Mouse (Mus musculus) liver, postnatal 0 days (tissue): Measurements from ENCODE around the gene Sdhb. TPM values are rescaled to one million over a fixed set of nuclear protein-coding genes. Genes with fewer than 3 reads are reported as not detected.
A peak's percentile ranks its signal among the peaks of the same experiment; 100 is the strongest.

ENCODE experiments used
- ATAC-seq: fragments of 200-750 bp; cut with Nextera tagmentation; 2 replicates; pipeline ENCODE4 v1.8.0; 2017; ENCODE audit warnings: mild to moderate bottlenecking, moderate library complexity
- DNase-seq: peaks from one replicate; pipeline ENCODE4 v3.0.0-alpha.2; 2016
- H3K27ac ChIP-seq: fragments of 300-500 bp; sonication (generic); 2 replicates; pipeline ENCODE4 v1.5.1; 2014; ENCODE audit warnings: antibody characterized with exemption, moderate library complexity, mild to moderate bottlenecking, low read depth
- H3K27me3 ChIP-seq: fragments of 300-500 bp; sonication (generic); 2 replicates; pipeline ENCODE4 v1.6.1; 2014; ENCODE audit warnings: low read length, control low read depth, mixed read lengths; ENCODE audit not compliant: insufficient read depth
- H3K36me3 ChIP-seq: fragments of 300-500 bp; sonication (generic); replicated peaks from 2 replicates; pipeline ENCODE4 v1.6.1; 2014; ENCODE audit warnings: mild to moderate bottlenecking, control low read depth, low read length, moderate library complexity, mixed read lengths; ENCODE audit not compliant: insufficient read depth
- H3K4me1 ChIP-seq: fragments of 300-500 bp; sonication (generic); 2 replicates; pipeline ENCODE4 v1.6.1; 2014; ENCODE audit warnings: antibody characterized with exemption, mild to moderate bottlenecking, control low read depth; ENCODE audit not compliant: insufficient read depth
- H3K4me2 ChIP-seq: fragments of 300-500 bp; sonication (generic); 2 replicates; pipeline ENCODE4 v1.6.1; 2014; ENCODE audit warnings: low read depth, mild to moderate bottlenecking, low read length, moderate library complexity, mixed read lengths
- H3K4me3 ChIP-seq: fragments of 300-500 bp; sonication (generic); 2 replicates; pipeline ENCODE4 v1.5.1; 2014; ENCODE audit warnings: low read depth, low read length
- H3K9ac ChIP-seq: fragments of 300-500 bp; sonication (generic); replicated peaks from 2 replicates; pipeline ENCODE4 v1.6.1; 2014; ENCODE audit warnings: mild to moderate bottlenecking, moderate library complexity
- H3K9me3 ChIP-seq: fragments of 300-500 bp; sonication (generic); 2 replicates; pipeline ENCODE4 v1.6.1; 2016; ENCODE audit warnings: mild to moderate bottlenecking, control low read depth, low read length, mixed read lengths
- CTCF ChIP-seq: sonication (generic); IDR thresholded peaks from 2 replicates; pipeline ENCODE4 v1.5.1; 2016; ENCODE audit warnings: antibody characterized with exemption, low read depth
- EP300 ChIP-seq: IDR thresholded peaks from 2 replicates; pipeline ENCODE4 v1.6.1; 2016; ENCODE audit warnings: antibody characterized with exemption, low read depth, mild to moderate bottlenecking
- WGBS: fragments of 180-500 bp; shearing (Covaris S2); extraction: QIAGEN DNeasy Blood & Tissue Kit; methylation state at CpG from one replicate; pipeline ENCODE4 v1.1.7; 2014; ENCODE audit not compliant: insufficient replicate concordance; 5-methylcytosine and 5-hydroxymethylcytosine counted together
- polyA plus RNA-seq: library from polyadenylated mRNA; unstranded; fragments of >200 nt; fragmentation: Nextera tagmentation; extraction: Ambion mirVana; gene quantifications from 2 replicates; pipeline ENCODE4 v1.2.1, GENCODE M21; 2015

The Sdhb gene
- polyA plus RNA-seq, 1 experiment from 2014 or later: 312 TPM

DNA sequence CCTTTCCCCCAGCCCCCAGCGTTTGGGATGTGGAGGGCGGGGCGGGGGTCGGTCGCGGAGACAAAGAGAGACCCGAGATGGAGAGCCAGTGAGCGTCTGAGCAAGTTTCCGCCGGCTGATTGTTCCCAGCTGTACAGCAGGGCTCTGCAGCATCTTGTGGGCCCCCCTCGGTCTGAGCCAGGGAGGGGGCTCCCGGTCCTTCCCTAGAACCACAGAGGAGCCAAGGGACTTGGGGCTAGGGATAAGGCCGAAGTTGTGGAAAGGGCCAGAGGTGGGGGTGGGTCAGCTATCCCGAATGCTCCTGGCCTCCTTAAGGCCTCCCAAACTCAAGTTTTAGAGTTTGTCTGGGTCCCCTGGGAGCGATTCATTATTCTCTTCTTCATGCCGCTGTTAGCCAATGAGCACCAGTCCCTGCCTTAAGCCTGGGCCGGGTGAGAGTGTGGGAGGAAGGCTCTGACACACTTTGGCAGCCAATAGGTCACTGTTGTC lies 50.0 kb downstream of the Sdhb start:
- Histone ChIP-seq H3K9ac (peak overlapping the region; percentile 61; the same call in 1 of the 2 replicates), H3K27ac (no peak overlapping the region), H3K4me2 (peak overlapping the region; percentile 58), H3K9me3 (no peaks in the 10 kb centered on the region), H3K36me3 (peaks cover 9% of the 10 kb centered on the region; the same call in 1 of the 2 replicates), H3K4me1 (peaks cover 7% of the 10 kb centered on the region; the same call in 1 of the 2 replicates), H3K27me3 (peaks cover 20% of the 10 kb centered on the region), H3K4me3 (peak overlapping the region; percentile 40)
- TF ChIP-seq EP300 (no peak), CTCF (no peak)
- no peak for DNase-seq
- WGBS: 10% methylated on average over 17 of the region's 17 CpGs
- no peak for ATAC-seq

- peaks cover 20% of the 10 kb centered on the region for H3K27me3 ChIP-seq
- no peak overlapping the region for H3K27ac ChIP-seq
- peak overlapping the region; percentile 38 for H3K4me2 ChIP-seq
- H3K9ac ChIP-seq: no peak overlapping the region
- H3K9me3 ChIP-seq: no peaks in the 10 kb centered on the region
- H3K4me3 ChIP-seq: no peak overlapping the region
- DNase-seq (no peak), ATAC-seq (no peak)
- H3K36me3 ChIP-seq: peaks cover 4% of the 10 kb centered on the region; the same call in 1 of the 2 replicates
- H3K4me1 ChIP-seq: peaks cover 7% of the 10 kb centered on the region; the same call in 1 of the 2 replicates
- WGBS: 63% methylated on average over 14 of the region's 14 CpGs
- TF ChIP-seq CTCF: no peak
- no peak for TF ChIP-seq EP300
These were observed 50.7 kb downstream of the Sdhb start for GRCm38 (mm10) chr4:141011556-141012328.

- TF ChIP-seq CTCF: no peak
- TF ChIP-seq EP300: no peak
- WGBS: 83% methylated on average over 10 of the region's 10 CpGs
- Histone ChIP-seq H3K27ac (no peak overlapping the region), H3K4me1 (peaks cover 7% of the 10 kb centered on the region; the same call in 1 of the 2 replicates), H3K27me3 (peaks cover 20% of the 10 kb centered on the region), H3K4me3 (no peak overlapping the region), H3K9ac (no peak overlapping the region), H3K9me3 (no peaks in the 10 kb centered on the region), H3K36me3 (no peaks in the 10 kb centered on the region), H3K4me2 (no peak overlapping the region)
- no peak for DNase-seq
- ATAC-seq: no peak
These were observed 51.6 kb downstream of the Sdhb start for GRCm38 (mm10) chr4:141012558-141012957.

DNA sequence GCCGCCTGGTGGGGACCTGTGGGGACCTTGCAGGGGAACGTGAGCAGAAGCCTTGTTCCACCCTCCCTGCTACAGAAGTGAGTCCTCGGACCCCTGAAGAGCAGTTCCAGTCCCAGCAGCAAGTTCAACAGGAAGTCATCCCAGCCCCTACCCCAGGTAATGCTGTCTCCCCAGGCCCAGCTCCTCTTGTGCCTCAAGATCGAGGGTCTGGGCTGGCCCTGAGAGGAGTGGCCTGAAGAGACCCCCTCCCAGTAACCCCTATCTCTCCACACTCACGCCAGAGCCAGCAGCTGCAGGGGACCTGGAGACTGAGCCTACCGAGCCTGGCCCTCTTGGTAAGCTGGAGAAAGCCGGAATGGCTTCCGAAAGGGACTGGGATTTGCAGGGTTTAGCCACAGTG lies 53.1 kb downstream of the Sdhb start:
- ATAC-seq (no peak), DNase-seq (no peak)
- Histone ChIP-seq H3K9ac (no peak overlapping the region), H3K36me3 (no peaks in the 10 kb centered on the region), H3K4me2 (no peak overlapping the region), H3K4me3 (no peak overlapping the region), H3K27ac (no peak overlapping the region), H3K4me1 (peaks cover 7% of the 10 kb centered on the region; the same call in 1 of the 2 replicates), H3K27me3 (peaks cover 20% of the 10 kb centered on the region), H3K9me3 (no peaks in the 10 kb centered on the region)
- WGBS: 69% methylated on average over 8 of the region's 8 CpGs
- no peak for TF ChIP-seq EP300

GRCm38 (mm10) chr4:141014856-141015255 lies 53.9 kb downstream of the Sdhb start:
- peaks cover 20% of the 10 kb centered on the region for H3K27me3 ChIP-seq
- no peak for ATAC-seq
- H3K27ac ChIP-seq: no peak overlapping the region
- no peak overlapping the region for H3K4me2 ChIP-seq
- no peak for DNase-seq
- WGBS: 86% methylated on average over 11 of the region's 11 CpGs
- H3K36me3 ChIP-seq: no peaks in the 10 kb centered on the region
- no peak overlapping the region for H3K4me3 ChIP-seq
- no peaks in the 10 kb centered on the region for H3K9me3 ChIP-seq
- TF ChIP-seq CTCF (no peak), EP300 (no peak)
- H3K4me1 ChIP-seq: peaks cover 7% of the 10 kb centered on the region; the same call in 1 of the 2 replicates
- no peak overlapping the region for H3K9ac ChIP-seq

- 67% methylated on average over 7 of the region's 7 CpGs for WGBS
- Histone ChIP-seq H3K36me3 (no peaks in the 10 kb centered on the region), H3K4me1 (peaks cover 3% of the 10 kb centered on the region; the same call in 1 of the 2 replicates), H3K4me2 (no peak overlapping the region), H3K9me3 (no peaks in the 10 kb centered on the region), H3K9ac (no peak overlapping the region), H3K27me3 (peaks cover 18% of the 10 kb centered on the region), H3K27ac (no peak overlapping the region), H3K4me3 (no peak overlapping the region)
- TF ChIP-seq EP300: no peak
- no peak for TF ChIP-seq CTCF
- ATAC-seq (no peak), DNase-seq (no peak)
These were observed 54.4 kb downstream of the Sdhb start for GRCm38 (mm10) chr4:141015356-141015755.
